Mouse (Mus musculus) MEL (cell line): ENCODE data around the gene Mbtd1. TPM values are rescaled to one million over a fixed set of nuclear protein-coding genes. Genes with fewer than 3 reads are reported as not detected.

ENCODE experiments used
- DNase-seq: peaks from one replicate; pipeline ENCODE4 v3.0.0; 2011; ENCODE audit warnings: low read depth, low spot score
- H3K27ac ChIP-seq: 2 replicates; pipeline ENCODE4 v1.5.1; 2012; ENCODE audit warnings: low read depth, mild to moderate bottlenecking, control low read depth, low read length, moderate library complexity; ENCODE audit not compliant: control insufficient read depth
- H3K27me3 ChIP-seq, 2 experiments: fragments of 150-350 bp in 1 of 2; sonication (generic) in 1 of 2; 2 replicates each; pipeline ENCODE4 v1.6.1; 2012; ENCODE audit warnings: low read length in 2 of 2, mild to moderate bottlenecking in 2 of 2, improper control_type of control experiment in 1 of 2, moderate library complexity in 1 of 2; ENCODE audit not compliant: insufficient read depth in 2 of 2, control insufficient read depth in 1 of 2
- H3K36me3 ChIP-seq, 2 experiments: 2 replicates each; pipeline ENCODE4 v1.6.1; 2012 to 2014; ENCODE audit warnings: low read length in 2 of 2, improper control_type of control experiment in 1 of 2, inconsistent platforms in 1 of 2, mild to moderate bottlenecking in 1 of 2; ENCODE audit not compliant: insufficient read depth in 2 of 2, control insufficient read depth in 1 of 2
- H3K4me1 ChIP-seq, 2 experiments: fragments of 150-350 bp in 1 of 2; sonication (generic) in 1 of 2; 2 replicates each; pipeline ENCODE4 v1.6.1; 2012; ENCODE audit warnings: low read length in 2 of 2, improper control_type of control experiment in 1 of 2, mild to moderate bottlenecking in 1 of 2; ENCODE audit not compliant: insufficient read depth in 2 of 2, control insufficient read depth in 1 of 2
- H3K4me3 ChIP-seq, 2 experiments: fragments of 150-350 bp in 1 of 2; sonication (generic) in 1 of 2; 2 replicates each; pipeline ENCODE4 v1.5.1; 2012; ENCODE audit warnings: low read depth in 2 of 2, low read length in 2 of 2, mild to moderate bottlenecking in 2 of 2, moderate library complexity in 2 of 2, control low read depth in 1 of 2, improper control_type of control experiment in 1 of 2; ENCODE audit not compliant: control insufficient read depth in 1 of 2, insufficient read depth in 1 of 2
- H3K79me2 ChIP-seq: 2 replicates; pipeline ENCODE4 v1.6.1; 2012; ENCODE audit warnings: mild to moderate bottlenecking, low read length, moderate library complexity; ENCODE audit not compliant: control insufficient read depth, poor library complexity, insufficient read depth
- H3K9ac ChIP-seq: 2 replicates; pipeline ENCODE4 v1.6.1; 2012; ENCODE audit warnings: low read depth, mild to moderate bottlenecking, control low read depth, low read length, moderate library complexity; ENCODE audit not compliant: control insufficient read depth, poor library complexity, severe bottlenecking
- H3K9me3 ChIP-seq: fragments of 150-350 bp; sonication (generic); replicated peaks from 2 replicates; pipeline ENCODE4 v1.6.1; 2012; ENCODE audit warnings: mild to moderate bottlenecking, low read length, improper control_type of control experiment, moderate library complexity; ENCODE audit not compliant: insufficient read depth
- BHLHE40 ChIP-seq: IDR thresholded peaks from 2 replicates; pipeline ENCODE4 v1.6.1; 2012; ENCODE audit warnings: low read depth, mild to moderate bottlenecking, inconsistent platforms, low read length, improper control_type of control experiment, borderline replicate concordance
- CHD1 ChIP-seq: IDR thresholded peaks from 2 replicates; pipeline ENCODE4 v1.6.1; 2012; ENCODE audit warnings: low read depth, mild to moderate bottlenecking, inconsistent platforms, low read length, improper control_type of control experiment
- E2F4 ChIP-seq: IDR thresholded peaks from 2 replicates; pipeline ENCODE4 v1.6.1; 2011; ENCODE audit warnings: low read depth, low read length, improper control_type of control experiment, borderline replicate concordance
- ELF1 ChIP-seq: IDR thresholded peaks from 2 replicates; pipeline ENCODE4 v1.6.1; 2014; ENCODE audit warnings: low read depth, mild to moderate bottlenecking, inconsistent platforms, low read length, improper control_type of control experiment, moderate library complexity
- EP300 ChIP-seq, 2 experiments: IDR thresholded peaks; 2 replicates each; pipeline ENCODE4 v1.6.1; 2011; ENCODE audit warnings: improper control_type of control experiment in 2 of 2, low read length in 2 of 2, low read depth in 1 of 2, mild to moderate bottlenecking in 1 of 2
- GATA1 ChIP-seq: IDR thresholded peaks from 2 replicates; pipeline ENCODE4 v1.6.1; 2011; ENCODE audit warnings: low read depth, low read length, improper control_type of control experiment
- HCFC1 ChIP-seq: IDR thresholded peaks from 2 replicates; pipeline ENCODE4 v1.6.1; 2012; ENCODE audit warnings: low read depth, mild to moderate bottlenecking, inconsistent platforms, low read length, improper control_type of control experiment, moderate library complexity
- KAT2A ChIP-seq: conservative IDR thresholded peaks from 2 replicates; pipeline ENCODE4 v1.6.1; 2012; ENCODE audit warnings: low read depth, low read length, improper control_type of control experiment, inconsistent platforms
- MEF2A ChIP-seq: IDR thresholded peaks from 2 replicates; pipeline ENCODE4 v1.6.1; 2014; ENCODE audit warnings: low read depth, mild to moderate bottlenecking, inconsistent platforms, low read length, improper control_type of control experiment; ENCODE audit not compliant: poor library complexity, insufficient replicate concordance, severe bottlenecking; ENCODE audit errors: extremely low read depth
- MXI1 ChIP-seq: IDR thresholded peaks from 2 replicates; pipeline ENCODE4 v1.6.1; 2011; ENCODE audit warnings: mild to moderate bottlenecking, low read depth, low read length, improper control_type of control experiment
- MYB ChIP-seq: IDR thresholded peaks from 2 replicates; pipeline ENCODE4 v1.6.1; 2011; ENCODE audit warnings: mild to moderate bottlenecking, low read depth, low read length, improper control_type of control experiment
- MYC ChIP-seq: IDR thresholded peaks from 2 replicates; pipeline ENCODE4 v1.6.1; 2011; ENCODE audit warnings: low read depth, mild to moderate bottlenecking, low read length, improper control_type of control experiment, moderate library complexity
- NELFE ChIP-seq: IDR thresholded peaks from 2 replicates; pipeline ENCODE4 v1.6.1; 2011; ENCODE audit warnings: low read depth, low read length, improper control_type of control experiment
- NRF1 ChIP-seq: IDR thresholded peaks from 2 replicates; pipeline ENCODE4 v1.6.1; 2014; ENCODE audit warnings: low read depth, mild to moderate bottlenecking, inconsistent platforms, low read length, improper control_type of control experiment, moderate library complexity; ENCODE audit not compliant: poor library complexity, insufficient read depth, severe bottlenecking
- POLR2AphosphoS5 ChIP-seq: IDR thresholded peaks from 2 replicates; pipeline ENCODE4 v1.6.1; 2012; ENCODE audit warnings: low read depth, borderline replicate concordance, mild to moderate bottlenecking, inconsistent platforms, low read length, moderate library complexity, mixed read lengths
- RCOR1 ChIP-seq: IDR thresholded peaks from 2 replicates; pipeline ENCODE4 v1.6.1; 2012; ENCODE audit warnings: low read depth, mild to moderate bottlenecking, inconsistent platforms, low read length, improper control_type of control experiment
- SIN3A ChIP-seq: IDR thresholded peaks from 2 replicates; pipeline ENCODE4 v1.6.1; 2012; ENCODE audit warnings: low read length, improper control_type of control experiment, inconsistent platforms
- SMC3 ChIP-seq: IDR thresholded peaks from 2 replicates; pipeline ENCODE4 v1.6.1; 2011; ENCODE audit warnings: low read depth, low read length, improper control_type of control experiment
- TAL1 ChIP-seq: IDR thresholded peaks from 2 replicates; pipeline ENCODE4 v1.6.1; 2012; ENCODE audit warnings: mild to moderate bottlenecking, inconsistent platforms, low read length, moderate library complexity, mixed read lengths
- TBP ChIP-seq: IDR thresholded peaks from 2 replicates; pipeline ENCODE4 v1.8.0; 2011; ENCODE audit warnings: low read depth, low read length, improper control_type of control experiment
- TCF12 ChIP-seq: IDR thresholded peaks from 2 replicates; pipeline ENCODE4 v1.6.1; 2014; ENCODE audit warnings: low read depth, mild to moderate bottlenecking, inconsistent platforms, low read length, improper control_type of control experiment, moderate library complexity
- ZC3H11A ChIP-seq: IDR thresholded peaks from 2 replicates; pipeline ENCODE4 v1.6.1; 2012; ENCODE audit warnings: low read depth, mild to moderate bottlenecking, inconsistent platforms, low read length, improper control_type of control experiment
- ZNF384 ChIP-seq: IDR thresholded peaks from 2 replicates; pipeline ENCODE4 v1.6.1; 2012; ENCODE audit warnings: low read depth, mild to moderate bottlenecking, inconsistent platforms, low read length, improper control_type of control experiment
- polyA plus RNA-seq, 2 experiments: library from polyadenylated mRNA; stranded (reverse) in 1 of 2; unstranded in 1 of 2; fragments of >175 nt in 1 of 2; fragments of >200 nt in 1 of 2; gene quantifications; 2 replicates each; pipeline versions ENCODE4 v1.2.1 to v1.2.4; 2012; ENCODE audit warnings: low replicate concordance in 2 of 2, low read depth in 1 of 2; ENCODE audit not compliant: insufficient read length in 2 of 2, insufficient read depth in 1 of 2, missing spikeins in 1 of 2
- total RNA-seq: library from RNA; depleted of rRNA; stranded (reverse); fragments of 300-350 nt; gene quantifications from 2 replicates; pipeline ENCODE4 v1.2.3, GENCODE M21; 2012

Mbtd1 gene
- total and polyA plus RNA-seq, 3 experiments = 43.0 to 3,192 (median 51.8) TPM

GRCm38 (mm10) chr11:93908829-93909228 is 23.2 kb downstream of the Mbtd1 start:
- no peak overlapping the region for H3K4me3 ChIP-seq
- TF ChIP-seq ELF1 = no peak
- no peak for TF ChIP-seq BHLHE40
- TF ChIP-seq SMC3 = no peak
- no peak for TF ChIP-seq ZNF384
- TF ChIP-seq TBP = no peak
- TF ChIP-seq TCF12 = no peak
- TF ChIP-seq MYB = no peak
- no peak for TF ChIP-seq KAT2A
- no peak for TF ChIP-seq SIN3A
- no peak for TF ChIP-seq MXI1
- H3K79me2 ChIP-seq = no peaks in the 10 kb centered on the region; the same call in 1 of the 2 replicates
- H3K9ac ChIP-seq = no peak overlapping the region
- no peaks in the 10 kb centered on the region for H3K27me3 ChIP-seq
- peaks cover 0 to 65% of the 10 kb centered on the region in 2 experiments; a peak in 2 of 4 replicates for H3K36me3 ChIP-seq
- H3K9me3 ChIP-seq = no peaks in the 10 kb centered on the region
- no peak overlapping the region for H3K27ac ChIP-seq
- DNase-seq = no peak
- H3K4me1 ChIP-seq = no peaks in the 10 kb centered on the region

- no peak overlapping the region for H3K9ac ChIP-seq
- no peaks in the 10 kb centered on the region; the same call in 1 of the 2 replicates for H3K79me2 ChIP-seq
- TF ChIP-seq SIN3A = no peak
- TF ChIP-seq GATA1 = no peak
- no peak for TF ChIP-seq MYB
- no peak for TF ChIP-seq HCFC1
- TF ChIP-seq TAL1 = no peak
- no peak for TF ChIP-seq MEF2A
- TF ChIP-seq SMC3 = no peak
- no peak for TF ChIP-seq ELF1
- no peak for TF ChIP-seq MXI1
- no peak for TF ChIP-seq RCOR1
- no peak for TF ChIP-seq POLR2AphosphoS5
- no peak for TF ChIP-seq E2F4
- no peak for TF ChIP-seq NELFE
- no peak for TF ChIP-seq NRF1
- no peak for TF ChIP-seq ZC3H11A
- no peak for TF ChIP-seq CHD1
- TF ChIP-seq MYC = no peak
- TF ChIP-seq EP300 (IDR thresholded peaks at IDR 0.05; ENCODE audit: low read depth in 1 of 2, low read length in 2 of 2) = no peak
- TF ChIP-seq, all 39 proteins: peak for 0
- no peak overlapping the region for H3K4me3 ChIP-seq
- H3K9me3 ChIP-seq = no peaks in the 10 kb centered on the region
- H3K27ac ChIP-seq = no peak overlapping the region
- DNase-seq = no peak
- no peaks in the 10 kb centered on the region for H3K4me1 ChIP-seq
- H3K36me3 ChIP-seq = peaks cover 4 to 69% of the 10 kb centered on the region in 2 experiments
- no peaks in the 10 kb centered on the region for H3K27me3 ChIP-seq
Measured at GRCm38 (mm10) chr11:93911603-93912002, 26.0 kb downstream of the Mbtd1 start.
